Mouse (Mus musculus) megakaryocyte, embryonic 14.5 days (primary cell): ENCODE data around the gene Hectd2.

ENCODE experiments used
- FLI1 ChIP-seq: IDR thresholded peaks from 2 replicates; pipeline ENCODE4 v1.6.1; 2012; ENCODE audit warnings: low read length, inconsistent platforms, mixed read lengths
- GATA1 ChIP-seq: IDR thresholded peaks from 3 replicates; pipeline ENCODE4 v1.6.1; 2012; ENCODE audit warnings: mixed read lengths, low read length, inconsistent platforms, borderline replicate concordance

DNA sequence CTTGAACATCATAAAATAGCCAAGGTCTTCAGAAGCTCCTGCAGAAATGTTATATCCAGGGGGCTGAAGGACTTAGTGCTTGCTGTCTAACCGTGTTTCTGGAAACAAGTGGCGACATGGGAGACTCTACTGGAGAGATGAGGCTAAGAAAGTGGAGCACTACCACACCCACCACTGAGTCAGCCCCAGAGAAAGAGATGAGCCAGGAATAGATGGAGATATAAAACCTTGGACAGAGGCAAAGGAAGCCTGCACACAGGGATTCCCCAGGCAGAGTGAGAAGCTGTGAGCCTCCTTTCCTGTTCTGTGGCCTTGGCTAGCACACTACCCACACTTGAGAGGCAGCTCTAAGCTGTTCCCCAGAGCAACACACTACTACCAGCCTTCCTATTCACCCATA is 49.7 kb upstream of the Hectd2 start:
- TF ChIP-seq GATA1 (no peak), FLI1 (no peak)
